Mouse (Mus musculus): Measurements from ENCODE around the gene Htr2b. TPM values are rescaled to one million over a fixed set of nuclear protein-coding genes. Genes with fewer than 3 reads are reported as not detected.

Gene Htr2b
- polyA plus RNA-seq, 1 experiment from 2014 or later = 2.8 TPM

DNA sequence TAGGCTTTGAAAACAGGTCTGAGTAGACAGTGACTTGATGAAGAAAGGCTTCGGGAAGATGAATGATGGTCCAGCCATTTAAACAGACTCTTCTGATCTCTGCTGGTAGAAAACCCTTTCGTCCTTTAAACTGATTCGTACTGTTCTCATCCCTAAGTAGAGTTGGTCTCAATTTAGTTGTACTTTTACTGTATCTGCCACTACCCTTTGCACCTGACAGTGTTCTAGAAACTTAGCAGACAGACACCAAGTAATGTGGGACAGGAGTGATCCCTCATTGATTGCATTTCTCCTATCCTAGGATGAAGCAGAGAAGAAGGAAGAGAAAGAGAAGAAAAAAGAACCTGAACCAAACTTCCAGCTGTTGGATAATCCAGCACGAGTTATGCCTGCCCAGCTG lies 21.6 kb upstream of the Htr2b start, which contains the start of gene Gm21972:
TSS of gene Gm21972 (plus strand) at position 301 of the 400 bp plus-strand sequence.
- Histone ChIP-seq H3K4me3 (ENCODE audit: low read length) (no peak within 1 kb of the TSS), H3K4me1 (ENCODE audit: control insufficient read depth, insufficient read depth, low read length) (no peaks in the 10 kb centered on the region), H3K4me2 (ENCODE audit: low read depth, low read length) (no peak within 1 kb of the TSS), H3K27me3 (replicated peaks; ENCODE audit: control insufficient read depth, insufficient read depth, low read length) (no peaks in the 10 kb centered on the region), H3K9me3 (ENCODE audit: control insufficient read depth, low read length) (no peaks in the 10 kb centered on the region), H3K36me3 (ENCODE audit: control insufficient read depth, insufficient read depth, low read length) (peaks cover 6% of the 10 kb centered on the region), H3K9ac (ENCODE audit: low read depth, low read length) (no peak within 1 kb of the TSS), H3K27ac (ENCODE audit: low read length) (no peak within 1 kb of the TSS)
- WGBS = 93% methylated on average over 4 of the region's 4 CpGs
- ATAC-seq = no peak

GRCm38 (mm10) chr1:86126036-86126435 lies 14.3 kb upstream of the Htr2b start:
- Histone ChIP-seq H3K9ac (ENCODE audit: low read depth, low read length) (no peak overlapping the region), H3K9me3 (ENCODE audit: control insufficient read depth, low read length) (no peaks in the 10 kb centered on the region), H3K4me1 (ENCODE audit: control insufficient read depth, insufficient read depth, low read length) (no peaks in the 10 kb centered on the region), H3K27ac (ENCODE audit: low read length) (no peak overlapping the region), H3K36me3 (ENCODE audit: control insufficient read depth, insufficient read depth, low read length) (no peaks in the 10 kb centered on the region; the same call in none of the 2 replicates), H3K27me3 (replicated peaks; ENCODE audit: control insufficient read depth, insufficient read depth, low read length) (no peaks in the 10 kb centered on the region), H3K4me2 (ENCODE audit: low read depth, low read length) (no peak overlapping the region), H3K4me3 (ENCODE audit: low read length) (no peak overlapping the region)
- no peak for ATAC-seq
- 94% methylated on average over 2 of the region's 2 CpGs for WGBS

- Histone ChIP-seq H3K4me2 (ENCODE audit: low read depth, low read length) (no peak overlapping the region), H3K9me3 (ENCODE audit: control insufficient read depth, low read length) (no peaks in the 10 kb centered on the region), H3K9ac (ENCODE audit: low read depth, low read length) (no peak overlapping the region), H3K4me3 (ENCODE audit: low read length) (no peak overlapping the region), H3K36me3 (ENCODE audit: control insufficient read depth, insufficient read depth, low read length) (no peaks in the 10 kb centered on the region), H3K27me3 (replicated peaks; ENCODE audit: control insufficient read depth, insufficient read depth, low read length) (no peaks in the 10 kb centered on the region), H3K27ac (ENCODE audit: low read length) (no peak overlapping the region), H3K4me1 (ENCODE audit: control insufficient read depth, insufficient read depth, low read length) (no peaks in the 10 kb centered on the region)
- 88% methylated on average over 4 of the region's 4 CpGs for WGBS
- ATAC-seq = no peak
These were observed 7.8 kb upstream of the Htr2b start for GRCm38 (mm10) chr1:86119549-86119948.

DNA sequence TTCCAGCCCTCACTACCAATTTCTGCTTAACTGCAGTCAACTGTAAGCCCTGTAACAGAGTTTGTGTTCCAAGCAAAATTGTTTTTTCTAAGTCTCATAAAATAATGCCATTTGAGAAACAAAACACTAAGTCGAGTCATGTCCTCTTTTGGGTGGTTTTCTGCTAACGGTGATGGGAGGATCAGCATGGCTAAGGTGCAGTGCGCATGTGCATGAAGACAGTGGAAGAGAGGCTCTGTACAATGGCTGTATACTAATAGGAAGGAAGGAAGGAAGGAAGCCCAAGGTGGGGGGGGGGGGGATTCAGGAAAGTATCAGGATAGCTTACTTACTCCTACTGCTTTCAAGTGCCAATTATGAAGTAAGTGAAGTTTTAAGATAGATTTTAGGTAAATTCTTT lies 2.4 kb upstream of the Htr2b start:
- no peak for ATAC-seq
- Histone ChIP-seq H3K4me1 (ENCODE audit: control insufficient read depth, insufficient read depth, low read length) (0 out of 2 replicates have a peak, but pooled peaks cover 2% of the 10 kb centered on the region), H3K4me2 (ENCODE audit: low read depth, low read length) (no peak overlapping the region), H3K9ac (ENCODE audit: low read depth, low read length) (no peak overlapping the region), H3K27me3 (replicated peaks; ENCODE audit: control insufficient read depth, insufficient read depth, low read length) (no peaks in the 10 kb centered on the region), H3K36me3 (ENCODE audit: control insufficient read depth, insufficient read depth, low read length) (no peaks in the 10 kb centered on the region), H3K4me3 (ENCODE audit: low read length) (no peak overlapping the region), H3K27ac (ENCODE audit: low read length) (no peak overlapping the region), H3K9me3 (ENCODE audit: control insufficient read depth, low read length) (no peaks in the 10 kb centered on the region)
- WGBS = 87% methylated on average over 3 of the region's 3 CpGs

GRCm38 (mm10) chr1:86105054-86105453 lies 6.7 kb downstream of the Htr2b start:
- WGBS = 95% methylated on average over 1 of the region's 1 CpGs
- H3K27ac ChIP-seq (ENCODE audit: low read length) = no peak overlapping the region
- H3K4me2 ChIP-seq (ENCODE audit: low read depth, low read length) = no peak overlapping the region
- H3K4me1 ChIP-seq (ENCODE audit: control insufficient read depth, insufficient read depth, low read length) = no peaks in the 10 kb centered on the region
- no peaks in the 10 kb centered on the region for H3K9me3 ChIP-seq (ENCODE audit: control insufficient read depth, low read length)
- no peak overlapping the region for H3K9ac ChIP-seq (ENCODE audit: low read depth, low read length)
- no peak for ATAC-seq
- H3K4me3 ChIP-seq (ENCODE audit: low read length) = no peak overlapping the region
- H3K27me3 ChIP-seq (replicated peaks; ENCODE audit: control insufficient read depth, insufficient read depth, low read length) = no peaks in the 10 kb centered on the region
- H3K36me3 ChIP-seq (ENCODE audit: control insufficient read depth, insufficient read depth, low read length) = peaks cover 3% of the 10 kb centered on the region; the same call in 1 of the 2 replicates

DNA sequence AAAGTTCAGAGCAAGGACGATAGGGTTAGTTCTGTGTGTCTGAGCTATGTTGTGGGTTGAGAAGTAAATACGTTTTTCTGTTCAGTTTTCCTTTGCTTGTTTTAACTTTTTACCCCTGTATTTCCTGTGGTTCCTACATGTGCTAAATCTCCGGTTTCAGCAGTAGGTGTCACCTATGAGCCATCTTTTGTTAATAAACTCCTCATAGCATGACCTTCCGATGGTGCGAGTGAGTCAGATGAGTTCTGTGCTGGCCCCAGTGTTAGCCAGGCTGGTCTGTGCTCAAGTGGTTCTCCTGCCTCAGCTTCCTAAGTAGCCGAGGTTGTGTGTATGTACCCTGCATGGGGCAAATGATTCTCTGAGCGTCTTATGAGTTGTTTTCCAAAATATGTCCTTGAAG lies 17.4 kb downstream of the Htr2b start:
- H3K27me3 ChIP-seq (replicated peaks; ENCODE audit: control insufficient read depth, insufficient read depth, low read length) = no peaks in the 10 kb centered on the region
- no peaks in the 10 kb centered on the region for H3K9me3 ChIP-seq (ENCODE audit: control insufficient read depth, low read length)
- no peak overlapping the region for H3K9ac ChIP-seq (ENCODE audit: low read depth, low read length)
- ATAC-seq = no peak
- H3K36me3 ChIP-seq (ENCODE audit: control insufficient read depth, insufficient read depth, low read length) = 0 out of 2 replicates have a peak, but pooled peaks cover 7% of the 10 kb centered on the region
- no peak overlapping the region for H3K4me2 ChIP-seq (ENCODE audit: low read depth, low read length)
- no peaks in the 10 kb centered on the region for H3K4me1 ChIP-seq (ENCODE audit: control insufficient read depth, insufficient read depth, low read length)
- H3K27ac ChIP-seq (ENCODE audit: low read length) = no peak overlapping the region
- no peak overlapping the region for H3K4me3 ChIP-seq (ENCODE audit: low read length)
- 83% methylated on average over 7 of the region's 7 CpGs for WGBS

GRCm38 (mm10) chr1:86076565-86076964 lies 35.2 kb downstream of the Htr2b start:
- Histone ChIP-seq H3K4me2 (ENCODE audit: low read depth, low read length) (no peak overlapping the region), H3K36me3 (ENCODE audit: control insufficient read depth, insufficient read depth, low read length) (peaks cover 11% of the 10 kb centered on the region), H3K27me3 (replicated peaks; ENCODE audit: control insufficient read depth, insufficient read depth, low read length) (no peaks in the 10 kb centered on the region), H3K27ac (ENCODE audit: low read length) (no peak overlapping the region), H3K4me1 (ENCODE audit: control insufficient read depth, insufficient read depth, low read length) (no peaks in the 10 kb centered on the region), H3K9me3 (ENCODE audit: control insufficient read depth, low read length) (no peaks in the 10 kb centered on the region), H3K4me3 (ENCODE audit: low read length) (no peak overlapping the region), H3K9ac (ENCODE audit: low read depth, low read length) (no peak overlapping the region)
- ATAC-seq = no peak
- 93% methylated on average over 2 of the region's 2 CpGs for WGBS

DNA sequence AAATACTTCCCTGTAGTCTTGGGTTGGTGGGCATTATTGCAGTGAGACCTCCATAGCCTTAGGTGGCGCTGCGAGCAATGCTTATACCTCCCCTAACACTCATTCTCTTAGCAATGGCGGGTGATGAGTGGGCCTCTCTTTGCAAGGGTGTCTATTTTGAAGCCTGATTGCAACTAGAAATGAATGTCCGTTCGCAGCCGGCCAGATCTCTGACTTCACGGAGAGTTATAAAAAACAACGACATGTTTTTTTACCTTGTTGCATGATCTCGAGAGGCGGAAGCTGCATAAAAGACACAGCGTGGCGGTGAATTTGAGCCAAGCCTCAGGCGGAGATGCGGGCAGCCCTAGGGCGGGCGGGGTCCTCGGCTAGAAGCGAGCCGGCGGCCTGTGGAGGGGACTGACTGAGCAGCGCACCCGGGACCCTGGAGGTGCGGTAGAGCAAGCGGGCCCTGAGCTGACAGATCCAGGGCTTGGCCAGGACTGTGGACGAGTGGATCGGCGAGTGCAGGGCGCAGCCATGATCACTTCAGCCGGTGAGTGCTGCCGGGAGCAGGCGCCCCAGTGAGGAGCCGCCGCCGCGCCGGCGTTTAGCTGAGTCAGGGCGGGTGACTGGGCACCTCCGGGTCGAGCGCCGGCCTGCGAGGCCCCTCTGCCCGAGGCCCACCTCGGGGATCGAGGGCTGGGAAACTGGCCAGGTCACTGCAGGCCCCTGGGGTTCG lies 47.3 kb downstream of the Htr2b start, which contains the start of gene Psmd1:
TSS of gene Psmd1 (plus strand) at position 117 of the 721 bp plus-strand sequence.
- Histone ChIP-seq H3K4me1 (ENCODE audit: control insufficient read depth, insufficient read depth, low read length) (peaks cover 9% of the 10 kb centered on the region; the same call in 1 of the 2 replicates), H3K27me3 (replicated peaks; ENCODE audit: control insufficient read depth, insufficient read depth, low read length) (no peaks in the 10 kb centered on the region), H3K27ac (ENCODE audit: low read length) (peak within 1 kb of the TSS; percentile 80), H3K4me3 (ENCODE audit: low read length) (peak within 1 kb of the TSS; percentile 99), H3K9me3 (ENCODE audit: control insufficient read depth, low read length) (peaks cover 3% of the 10 kb centered on the region; the same call in 1 of the 2 replicates), H3K9ac (ENCODE audit: low read depth, low read length) (peak within 1 kb of the TSS; percentile 98), H3K36me3 (ENCODE audit: control insufficient read depth, insufficient read depth, low read length) (peaks cover 3% of the 10 kb centered on the region; the same call in 1 of the 2 replicates), H3K4me2 (ENCODE audit: low read depth, low read length) (peak within 1 kb of the TSS; percentile 80)
- WGBS = 0% methylated on average over 47 of the region's 47 CpGs
- peak; percentile 94 for ATAC-seq

DNA sequence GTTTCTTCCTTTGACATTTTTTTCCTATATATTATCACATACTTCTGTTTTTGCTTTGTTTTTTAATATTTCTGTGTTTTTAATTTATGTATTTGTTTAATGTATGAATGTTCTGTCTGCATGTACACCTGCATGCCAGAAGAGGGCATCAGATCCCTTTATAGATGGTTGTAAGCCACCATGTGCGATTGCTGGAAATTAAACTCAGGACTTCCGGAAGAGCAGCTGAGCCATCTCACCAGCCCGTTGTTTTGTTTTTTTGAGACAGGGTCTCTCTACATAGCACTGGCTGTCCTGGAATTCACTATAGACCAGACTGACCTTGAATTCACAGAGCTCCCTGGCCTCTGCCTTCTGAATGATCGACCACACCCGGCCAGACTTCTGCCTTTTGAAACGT lies 49.2 kb downstream of the Htr2b start:
- peaks cover 9% of the 10 kb centered on the region; the same call in 1 of the 2 replicates for H3K4me1 ChIP-seq (ENCODE audit: control insufficient read depth, insufficient read depth, low read length)
- WGBS = 78% methylated on average over 6 of the region's 6 CpGs
- ATAC-seq = no peak

More for the DNA sequence above, 49.2 kb downstream of the Htr2b start:
- no peak overlapping the region for H3K27ac ChIP-seq (ENCODE audit: low read length)
- H3K36me3 ChIP-seq (ENCODE audit: control insufficient read depth, insufficient read depth, low read length) = peaks cover 3% of the 10 kb centered on the region; the same call in 1 of the 2 replicates
- H3K27me3 ChIP-seq (replicated peaks; ENCODE audit: control insufficient read depth, insufficient read depth, low read length) = no peaks in the 10 kb centered on the region
- no peak overlapping the region for H3K4me3 ChIP-seq (ENCODE audit: low read length)
- H3K9me3 ChIP-seq (ENCODE audit: control insufficient read depth, low read length) = peaks cover 3% of the 10 kb centered on the region; the same call in 1 of the 2 replicates
- H3K9ac ChIP-seq (ENCODE audit: low read depth, low read length) = no peak overlapping the region
- no peak overlapping the region for H3K4me2 ChIP-seq (ENCODE audit: low read depth, low read length)

All from intestine, embryonic 16.5 days (tissue).